Mouse (Mus musculus): ENCODE measurements around the gene Slc35f6.

GRCm38 (mm10) chr5:30701866-30702265 is 54.1 kb downstream of the Slc35f6 start:
- TF ChIP-seq CTCF (conservative IDR thresholded peaks at IDR 0.05; ENCODE audit: low read length) = no peak
- TF ChIP-seq NANOG (IDR thresholded peaks at IDR 0.05; ENCODE audit: borderline replicate concordance, low read length) = no peak
- TF ChIP-seq POU5F1 (IDR thresholded peaks at IDR 0.05; ENCODE audit: borderline replicate concordance, low read length) = no peak
